Mouse (Mus musculus): Measurements from ENCODE around the gene Ascc1. TPM values are rescaled to one million over a fixed set of nuclear protein-coding genes. Genes with fewer than 3 reads are reported as not detected.
"Not testable (repeated sequence)": the region's sequence is repeated elsewhere in the genome, so short reads cannot be mapped to it uniquely, and the experiment has no call there.

The Ascc1 gene
- polyA plus RNA-seq, 1 experiment from 2014 or later: 47.3 TPM

DNA sequence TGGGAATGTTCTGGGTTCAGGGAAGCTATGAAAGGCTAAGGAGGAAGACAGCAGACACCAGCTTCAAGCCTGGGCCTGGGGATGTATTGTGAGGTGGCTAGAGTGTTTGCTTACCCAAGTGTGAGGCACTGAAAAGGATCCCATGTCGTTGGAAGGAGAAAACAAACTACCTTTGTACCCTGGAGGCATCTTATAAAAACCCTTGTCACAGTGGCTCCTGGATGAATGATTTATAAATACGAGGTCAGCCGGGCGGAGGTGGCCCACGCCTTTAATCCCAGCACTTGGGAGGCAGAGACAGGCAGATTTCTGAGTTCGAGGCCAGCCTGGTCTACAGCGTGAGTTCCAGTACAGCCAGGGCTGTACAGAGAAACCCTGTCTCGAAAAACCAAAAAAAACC lies 942 bp upstream of the Ascc1 start:
- Histone ChIP-seq H3K4me1 (ENCODE audit: control insufficient read depth, insufficient read depth, low read length) (peaks cover 13% of the 10 kb centered on the region), H3K4me2 (ENCODE audit: low read depth, low read length) (peak overlapping the region; percentile 74), H3K27ac (ENCODE audit: low read length) (peak overlapping the region; percentile 23; the same call in 1 of the 2 replicates), H3K4me3 (ENCODE audit: low read length) (peak overlapping the region; percentile 77)
- not testable (repeated sequence) for ATAC-seq; H3K36me3 ChIP-seq (ENCODE audit: control insufficient read depth, insufficient read depth, low read length); H3K9ac ChIP-seq (ENCODE audit: low read depth, low read length); H3K9me3 ChIP-seq (ENCODE audit: control insufficient read depth, low read length); H3K27me3 ChIP-seq (replicated peaks; ENCODE audit: control insufficient read depth, insufficient read depth, low read length)
- WGBS: 63% methylated on average over 8 of the region's 8 CpGs

DNA sequence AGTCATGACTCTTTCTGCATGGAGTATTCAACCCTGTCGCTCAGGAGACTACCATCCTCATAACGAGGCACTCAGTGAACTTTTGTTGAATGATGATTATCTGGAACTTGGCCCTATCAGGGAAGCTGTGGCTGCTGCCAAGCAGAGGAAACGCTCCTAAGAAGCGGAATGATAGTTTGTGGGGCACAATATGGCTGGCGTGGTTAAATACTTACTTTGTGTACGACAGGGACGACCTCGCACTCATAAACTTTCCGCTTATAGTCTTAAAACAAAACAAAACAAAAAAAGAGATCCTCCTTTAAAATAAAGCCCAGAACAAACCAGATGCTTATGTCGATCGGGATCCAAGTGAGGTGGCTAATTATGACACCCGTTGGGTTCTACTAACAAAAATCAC lies 402 bp upstream of the Ascc1 start:
- H3K4me3 ChIP-seq (ENCODE audit: low read length): peak overlapping the region; percentile 77
- no peaks in the 10 kb centered on the region for H3K9me3 ChIP-seq (ENCODE audit: control insufficient read depth, low read length)
- no peaks in the 10 kb centered on the region for H3K27me3 ChIP-seq (replicated peaks; ENCODE audit: control insufficient read depth, insufficient read depth, low read length)
- H3K27ac ChIP-seq (ENCODE audit: low read length): peak overlapping the region; percentile 99
- WGBS: 3% methylated on average over 12 of the region's 12 CpGs
- peak overlapping the region; percentile 74 for H3K4me2 ChIP-seq (ENCODE audit: low read depth, low read length)
- H3K9ac ChIP-seq (ENCODE audit: low read depth, low read length): peak overlapping the region; percentile 85
- no peak; the same call in 1 of the 2 replicates for ATAC-seq
- peaks cover 13% of the 10 kb centered on the region for H3K4me1 ChIP-seq (ENCODE audit: control insufficient read depth, insufficient read depth, low read length)
- no peaks in the 10 kb centered on the region; the same call in 1 of the 2 replicates for H3K36me3 ChIP-seq (ENCODE audit: control insufficient read depth, insufficient read depth, low read length)

DNA sequence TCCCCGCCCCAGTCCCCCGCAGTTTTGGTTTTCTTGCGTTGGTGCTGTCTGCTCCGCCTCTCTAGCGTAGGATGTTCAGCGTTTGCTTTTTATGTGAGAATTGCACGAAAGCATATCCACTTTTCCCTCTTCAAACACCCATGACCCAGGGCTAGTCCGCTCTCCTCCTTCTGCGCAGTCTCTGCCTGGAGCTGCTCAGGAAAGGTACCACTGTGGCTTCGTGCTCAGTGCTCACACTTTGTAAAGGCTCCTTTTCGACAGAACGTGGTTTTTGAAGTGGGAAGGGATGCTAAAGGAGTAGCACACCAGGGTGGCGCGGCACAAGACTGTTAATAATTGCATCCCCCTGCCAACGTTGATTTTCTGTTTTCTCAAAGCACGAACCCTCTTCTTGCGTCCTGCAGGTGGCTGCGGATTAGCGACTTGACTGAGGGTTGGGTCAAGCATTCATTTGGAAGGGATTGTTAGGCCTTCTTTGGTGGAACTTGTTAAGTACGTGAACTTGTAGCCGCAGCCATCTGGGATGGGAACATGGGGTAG lies 678 bp downstream of the Ascc1 start:
- Histone ChIP-seq H3K9me3 (ENCODE audit: control insufficient read depth, low read length) (no peaks in the 10 kb centered on the region), H3K4me3 (ENCODE audit: low read length) (peak overlapping the region; percentile 77), H3K4me2 (ENCODE audit: low read depth, low read length) (peak overlapping the region; percentile 81), H3K4me1 (ENCODE audit: control insufficient read depth, insufficient read depth, low read length) (peaks cover 13% of the 10 kb centered on the region), H3K36me3 (ENCODE audit: control insufficient read depth, insufficient read depth, low read length) (peaks cover 5% of the 10 kb centered on the region), H3K27me3 (replicated peaks; ENCODE audit: control insufficient read depth, insufficient read depth, low read length) (no peaks in the 10 kb centered on the region), H3K27ac (ENCODE audit: low read length) (peak overlapping the region; percentile 99), H3K9ac (ENCODE audit: low read depth, low read length) (peak overlapping the region; percentile 85)
- WGBS: under 1% methylated on average over 21 of the region's 21 CpGs
- no peak; the same call in 1 of the 2 replicates for ATAC-seq

DNA sequence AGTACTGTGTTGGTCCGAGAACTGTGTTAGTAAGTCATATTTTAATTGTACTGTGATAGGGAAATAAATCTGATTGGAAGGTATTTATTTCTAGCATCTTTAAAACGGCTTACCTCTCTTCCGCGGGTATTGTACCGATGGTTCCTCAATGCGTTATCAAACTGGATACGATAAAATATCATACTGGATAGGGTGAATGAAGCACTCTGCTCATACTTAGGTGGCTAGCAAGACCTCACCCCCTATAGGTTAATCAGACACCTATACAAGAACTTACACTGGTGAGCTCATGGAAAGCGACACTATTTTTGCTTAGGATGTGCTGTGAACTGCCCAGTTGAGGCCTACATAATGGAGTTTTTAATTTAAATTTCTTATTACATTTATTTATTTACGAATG lies 1.2 kb downstream of the Ascc1 start:
- Histone ChIP-seq H3K4me2 (ENCODE audit: low read depth, low read length) (peak overlapping the region; percentile 81), H3K27me3 (replicated peaks; ENCODE audit: control insufficient read depth, insufficient read depth, low read length) (no peaks in the 10 kb centered on the region), H3K9ac (ENCODE audit: low read depth, low read length) (peak overlapping the region; percentile 85), H3K9me3 (ENCODE audit: control insufficient read depth, low read length) (no peaks in the 10 kb centered on the region), H3K36me3 (ENCODE audit: control insufficient read depth, insufficient read depth, low read length) (peaks cover 8% of the 10 kb centered on the region), H3K4me3 (ENCODE audit: low read length) (peak overlapping the region; percentile 77), H3K27ac (ENCODE audit: low read length) (peak overlapping the region; percentile 99), H3K4me1 (ENCODE audit: control insufficient read depth, insufficient read depth, low read length) (peaks cover 13% of the 10 kb centered on the region)
- no peak for ATAC-seq
- WGBS: 66% methylated on average over 9 of the region's 9 CpGs

DNA sequence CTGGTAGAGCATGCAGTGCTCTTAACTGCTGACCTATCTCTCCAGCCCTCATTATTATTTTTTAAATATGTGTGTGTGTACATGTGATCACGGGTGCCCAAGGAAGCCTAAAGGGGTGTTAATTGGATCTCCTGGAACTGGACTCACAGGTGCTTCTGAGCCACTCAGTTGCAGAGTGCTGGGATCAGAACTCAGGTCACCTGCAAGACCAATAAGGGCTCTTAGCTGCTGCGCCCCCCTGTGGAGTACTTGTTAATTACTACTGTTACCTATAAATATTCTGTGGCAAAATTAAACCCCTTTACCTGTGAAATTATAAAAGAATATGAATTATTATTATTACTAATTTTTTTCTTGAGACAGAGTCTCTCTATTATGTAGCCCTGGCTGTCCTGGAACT lies 2.7 kb downstream of the Ascc1 start:
- H3K9me3 ChIP-seq (ENCODE audit: control insufficient read depth, low read length): no peaks in the 10 kb centered on the region
- H3K9ac ChIP-seq (ENCODE audit: low read depth, low read length): no peak overlapping the region
- no peak overlapping the region for H3K4me3 ChIP-seq (ENCODE audit: low read length)
- H3K4me1 ChIP-seq (ENCODE audit: control insufficient read depth, insufficient read depth, low read length): peaks cover 13% of the 10 kb centered on the region
- no peaks in the 10 kb centered on the region for H3K27me3 ChIP-seq (replicated peaks; ENCODE audit: control insufficient read depth, insufficient read depth, low read length)
- H3K27ac ChIP-seq (ENCODE audit: low read length): no peak overlapping the region
- 62% methylated on average over 2 of the region's 2 CpGs for WGBS
- no peak for ATAC-seq
- peaks cover 8% of the 10 kb centered on the region; the same call in 1 of the 2 replicates for H3K36me3 ChIP-seq (ENCODE audit: control insufficient read depth, insufficient read depth, low read length)
- no peak overlapping the region for H3K4me2 ChIP-seq (ENCODE audit: low read depth, low read length)

- Histone ChIP-seq H3K9me3 (ENCODE audit: control insufficient read depth, low read length) (no peaks in the 10 kb centered on the region), H3K4me1 (ENCODE audit: control insufficient read depth, insufficient read depth, low read length) (no peaks in the 10 kb centered on the region), H3K4me2 (ENCODE audit: low read depth, low read length) (no peak overlapping the region), H3K4me3 (ENCODE audit: low read length) (no peak overlapping the region), H3K27me3 (replicated peaks; ENCODE audit: control insufficient read depth, insufficient read depth, low read length) (no peaks in the 10 kb centered on the region), H3K36me3 (ENCODE audit: control insufficient read depth, insufficient read depth, low read length) (peaks cover 10% of the 10 kb centered on the region), H3K27ac (ENCODE audit: low read length) (no peak overlapping the region; the same call in 1 of the 2 replicates), H3K9ac (ENCODE audit: low read depth, low read length) (0 out of 2 replicates have a peak overlapping the region, but pooled peaks have one; percentile 14)
- WGBS: 56% methylated on average over 3 of the region's 3 CpGs
- no peak for ATAC-seq
Measured at GRCm38 (mm10) chr10:60009115-60009514, 6.5 kb downstream of the Ascc1 start.

GRCm38 (mm10) chr10:60016223-60016622 lies 13.6 kb downstream of the Ascc1 start:
- Histone ChIP-seq H3K27me3 (replicated peaks; ENCODE audit: control insufficient read depth, insufficient read depth, low read length) (no peaks in the 10 kb centered on the region), H3K9me3 (ENCODE audit: control insufficient read depth, low read length) (no peaks in the 10 kb centered on the region), H3K4me1 (ENCODE audit: control insufficient read depth, insufficient read depth, low read length) (no peaks in the 10 kb centered on the region), H3K36me3 (ENCODE audit: control insufficient read depth, insufficient read depth, low read length) (peaks cover 7% of the 10 kb centered on the region; the same call in 1 of the 2 replicates), H3K4me2 (ENCODE audit: low read depth, low read length) (no peak overlapping the region), H3K27ac (ENCODE audit: low read length) (no peak overlapping the region), H3K9ac (ENCODE audit: low read depth, low read length) (no peak overlapping the region), H3K4me3 (ENCODE audit: low read length) (no peak overlapping the region)
- WGBS: 88% methylated on average over 6 of the region's 6 CpGs
- ATAC-seq: no peak

DNA sequence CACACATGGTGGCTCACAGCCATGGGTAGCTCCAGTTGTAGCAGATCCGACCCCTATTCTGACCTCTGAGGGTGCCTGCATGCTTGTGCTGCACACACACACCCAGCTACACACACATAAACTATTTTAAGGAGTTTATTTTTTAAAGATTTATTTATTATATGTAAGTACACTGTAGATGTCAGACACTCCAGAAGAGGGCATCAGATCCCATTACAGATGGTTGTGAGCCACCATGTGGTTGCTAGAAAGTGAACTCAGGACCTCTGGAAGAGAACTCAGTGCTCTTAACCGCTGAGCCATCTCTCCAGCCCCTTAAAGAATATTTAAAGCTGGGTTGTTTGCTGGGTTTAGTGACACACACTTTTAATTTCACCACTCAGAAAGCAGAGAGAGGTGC lies 16.7 kb downstream of the Ascc1 start:
- Histone ChIP-seq H3K27me3 (replicated peaks; ENCODE audit: control insufficient read depth, insufficient read depth, low read length) (no peaks in the 10 kb centered on the region), H3K9ac (ENCODE audit: low read depth, low read length) (no peak overlapping the region), H3K36me3 (ENCODE audit: control insufficient read depth, insufficient read depth, low read length) (0 out of 2 replicates have a peak, but pooled peaks cover 5% of the 10 kb centered on the region), H3K4me1 (ENCODE audit: control insufficient read depth, insufficient read depth, low read length) (no peaks in the 10 kb centered on the region), H3K4me2 (ENCODE audit: low read depth, low read length) (no peak overlapping the region), H3K27ac (ENCODE audit: low read length) (no peak overlapping the region), H3K9me3 (ENCODE audit: control insufficient read depth, low read length) (no peaks in the 10 kb centered on the region), H3K4me3 (ENCODE audit: low read length) (no peak overlapping the region)
- WGBS: 66% methylated on average over 2 of the region's 2 CpGs
- no peak for ATAC-seq

DNA sequence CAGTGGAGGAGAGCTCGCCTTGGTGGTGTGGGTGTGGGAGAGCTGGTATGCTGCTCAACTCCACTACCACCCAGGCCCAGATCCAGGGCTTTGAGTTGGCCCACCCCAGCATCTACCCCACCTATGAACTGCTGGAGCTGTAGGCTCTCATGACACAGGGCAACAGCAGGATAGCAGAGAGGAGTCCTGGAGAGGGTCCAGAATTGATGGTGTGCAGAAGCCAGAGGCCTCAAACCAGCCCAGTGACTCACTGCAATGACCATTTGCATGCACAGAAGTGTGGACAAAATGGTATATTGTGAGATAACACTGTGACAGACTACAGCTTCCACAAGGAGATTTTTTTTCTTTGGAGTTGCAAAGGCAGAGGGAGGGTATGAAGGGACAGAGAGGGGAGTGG lies 21.1 kb downstream of the Ascc1 start:
- no peak overlapping the region for H3K27ac ChIP-seq (ENCODE audit: low read length)
- H3K36me3 ChIP-seq (ENCODE audit: control insufficient read depth, insufficient read depth, low read length): 0 out of 2 replicates have a peak, but pooled peaks cover 2% of the 10 kb centered on the region
- H3K9ac ChIP-seq (ENCODE audit: low read depth, low read length): no peak overlapping the region
- no peaks in the 10 kb centered on the region for H3K27me3 ChIP-seq (replicated peaks; ENCODE audit: control insufficient read depth, insufficient read depth, low read length)
- H3K4me2 ChIP-seq (ENCODE audit: low read depth, low read length): no peak overlapping the region
- H3K4me3 ChIP-seq (ENCODE audit: low read length): no peak overlapping the region
- 95% methylated on average over 1 of the region's 1 CpGs for WGBS
- no peaks in the 10 kb centered on the region for H3K9me3 ChIP-seq (ENCODE audit: control insufficient read depth, low read length)
- ATAC-seq: no peak
- peaks cover 23% of the 10 kb centered on the region for H3K4me1 ChIP-seq (ENCODE audit: control insufficient read depth, insufficient read depth, low read length)
